Mouse (Mus musculus): ENCODE results near the gene 4933407L21Rik. TPM values are rescaled to one million over a fixed set of nuclear protein-coding genes. Genes with fewer than 3 reads are reported as not detected.

Gene 4933407L21Rik
- polyA plus RNA-seq, 1 experiment from 2014 or later: 7.5 TPM

- H3K9ac ChIP-seq: no peak overlapping the region
- H3K27me3 ChIP-seq (ENCODE audit: control insufficient read depth, insufficient read depth, low read length): no peaks in the 10 kb centered on the region
- WGBS: 94% methylated on average over 1 of the region's 1 CpGs
- no peaks in the 10 kb centered on the region for H3K4me1 ChIP-seq (replicated peaks; ENCODE audit: control insufficient read depth, insufficient read depth, low read length)
- DNase-seq (ENCODE audit: low spot score): no peak
- H3K4me2 ChIP-seq (replicated peaks): no peak overlapping the region
- no peaks in the 10 kb centered on the region for H3K9me3 ChIP-seq (ENCODE audit: control insufficient read depth, low read length)
- no peaks in the 10 kb centered on the region for H3K36me3 ChIP-seq (replicated peaks; ENCODE audit: control insufficient read depth, insufficient read depth)
- no peak overlapping the region for H3K4me3 ChIP-seq (replicated peaks; ENCODE audit: low read length)
- peak overlapping the region; percentile 58 for H3K27ac ChIP-seq
- ATAC-seq (ENCODE audit: low FRiP score): peak; percentile 58; the same call in 1 of the 2 replicates
Observed at GRCm38 (mm10) chr1:85969081-85969480, 40.8 kb downstream of the 4933407L21Rik start.

- Histone ChIP-seq H3K9ac (no peak overlapping the region), H3K27ac (peak overlapping the region; percentile 58), H3K4me1 (replicated peaks; ENCODE audit: control insufficient read depth, insufficient read depth, low read length) (no peaks in the 10 kb centered on the region), H3K4me2 (replicated peaks) (no peak overlapping the region), H3K4me3 (replicated peaks; ENCODE audit: low read length) (no peak overlapping the region), H3K27me3 (ENCODE audit: control insufficient read depth, insufficient read depth, low read length) (no peaks in the 10 kb centered on the region), H3K36me3 (replicated peaks; ENCODE audit: control insufficient read depth, insufficient read depth) (no peaks in the 10 kb centered on the region), H3K9me3 (ENCODE audit: control insufficient read depth, low read length) (no peaks in the 10 kb centered on the region)
- 63% methylated on average over 1 of the region's 1 CpGs for WGBS
- DNase-seq (ENCODE audit: low spot score) (peak; percentile 74), ATAC-seq (ENCODE audit: low FRiP score) (peak; percentile 80; the same call in 1 of the 2 replicates)
Observed at GRCm38 (mm10) chr1:85969519-85969918, 41.2 kb downstream of the 4933407L21Rik start.

- ATAC-seq (ENCODE audit: low FRiP score) (no peak), DNase-seq (ENCODE audit: low spot score) (no peak)
- Histone ChIP-seq H3K9me3 (ENCODE audit: control insufficient read depth, low read length) (no peaks in the 10 kb centered on the region), H3K27me3 (ENCODE audit: control insufficient read depth, insufficient read depth, low read length) (no peaks in the 10 kb centered on the region), H3K9ac (no peak overlapping the region), H3K27ac (no peak overlapping the region), H3K36me3 (replicated peaks; ENCODE audit: control insufficient read depth, insufficient read depth) (no peaks in the 10 kb centered on the region), H3K4me3 (replicated peaks; ENCODE audit: low read length) (no peak overlapping the region), H3K4me1 (replicated peaks; ENCODE audit: control insufficient read depth, insufficient read depth, low read length) (no peaks in the 10 kb centered on the region), H3K4me2 (replicated peaks) (no peak overlapping the region)
- 92% methylated on average over 3 of the region's 3 CpGs for WGBS
Observed at GRCm38 (mm10) chr1:85971070-85971469, 42.8 kb downstream of the 4933407L21Rik start.

- WGBS: 69% methylated on average over 3 of the region's 3 CpGs
- H3K9me3 ChIP-seq (ENCODE audit: control insufficient read depth, low read length): no peaks in the 10 kb centered on the region
- H3K9ac ChIP-seq: no peak overlapping the region
- no peak for ATAC-seq (ENCODE audit: low FRiP score)
- no peaks in the 10 kb centered on the region for H3K4me1 ChIP-seq (replicated peaks; ENCODE audit: control insufficient read depth, insufficient read depth, low read length)
- no peak overlapping the region for H3K27ac ChIP-seq
- H3K36me3 ChIP-seq (replicated peaks; ENCODE audit: control insufficient read depth, insufficient read depth): no peaks in the 10 kb centered on the region
- H3K4me2 ChIP-seq (replicated peaks): no peak overlapping the region
- no peak overlapping the region for H3K4me3 ChIP-seq (replicated peaks; ENCODE audit: low read length)
- no peak for DNase-seq (ENCODE audit: low spot score)
- H3K27me3 ChIP-seq (ENCODE audit: control insufficient read depth, insufficient read depth, low read length): no peaks in the 10 kb centered on the region
Observed at GRCm38 (mm10) chr1:85972341-85972740, 44.1 kb downstream of the 4933407L21Rik start.

- Histone ChIP-seq H3K4me3 (replicated peaks; ENCODE audit: low read length) (no peak overlapping the region), H3K9me3 (ENCODE audit: control insufficient read depth, low read length) (no peaks in the 10 kb centered on the region), H3K27me3 (ENCODE audit: control insufficient read depth, insufficient read depth, low read length) (no peaks in the 10 kb centered on the region), H3K27ac (no peak overlapping the region), H3K36me3 (replicated peaks; ENCODE audit: control insufficient read depth, insufficient read depth) (no peaks in the 10 kb centered on the region), H3K9ac (no peak overlapping the region), H3K4me1 (replicated peaks; ENCODE audit: control insufficient read depth, insufficient read depth, low read length) (no peaks in the 10 kb centered on the region), H3K4me2 (replicated peaks) (no peak overlapping the region)
- ATAC-seq (ENCODE audit: low FRiP score) (no peak), DNase-seq (ENCODE audit: low spot score) (no peak)
- WGBS: 93% methylated on average over 2 of the region's 2 CpGs
Observed at GRCm38 (mm10) chr1:85973468-85973877, 45.2 kb downstream of the 4933407L21Rik start.

GRCm38 (mm10) chr1:85977709-85978108 lies 49.4 kb downstream of the 4933407L21Rik start:
- H3K27ac ChIP-seq: no peak overlapping the region
- DNase-seq (ENCODE audit: low spot score) (no peak), ATAC-seq (ENCODE audit: low FRiP score) (no peak)
- H3K4me3 ChIP-seq (replicated peaks; ENCODE audit: low read length): no peak overlapping the region
- no peak overlapping the region for H3K4me2 ChIP-seq (replicated peaks)
- no peak overlapping the region for H3K9ac ChIP-seq
- 0 out of 2 replicates have a peak, but pooled peaks cover 3% of the 10 kb centered on the region for H3K4me1 ChIP-seq (replicated peaks; ENCODE audit: control insufficient read depth, insufficient read depth, low read length)
- no peaks in the 10 kb centered on the region for H3K36me3 ChIP-seq (replicated peaks; ENCODE audit: control insufficient read depth, insufficient read depth)
- WGBS: 89% methylated on average over 3 of the region's 3 CpGs
- H3K27me3 ChIP-seq (ENCODE audit: control insufficient read depth, insufficient read depth, low read length): no peaks in the 10 kb centered on the region
- H3K9me3 ChIP-seq (ENCODE audit: control insufficient read depth, low read length): no peaks in the 10 kb centered on the region

GRCm38 (mm10) chr1:85981738-85982357 lies 53.6 kb downstream of the 4933407L21Rik start:
- H3K4me1 ChIP-seq (replicated peaks; ENCODE audit: control insufficient read depth, insufficient read depth, low read length): 0 out of 2 replicates have a peak, but pooled peaks cover 3% of the 10 kb centered on the region
- WGBS: 71% methylated on average over 7 of the region's 7 CpGs
- no peaks in the 10 kb centered on the region for H3K9me3 ChIP-seq (ENCODE audit: control insufficient read depth, low read length)
- ATAC-seq (ENCODE audit: low FRiP score) (no peak), DNase-seq (ENCODE audit: low spot score) (no peak)
- H3K27ac ChIP-seq: no peak overlapping the region
- no peak overlapping the region for H3K4me2 ChIP-seq (replicated peaks)
- H3K36me3 ChIP-seq (replicated peaks; ENCODE audit: control insufficient read depth, insufficient read depth): no peaks in the 10 kb centered on the region
- H3K9ac ChIP-seq: no peak overlapping the region
- no peak overlapping the region for H3K4me3 ChIP-seq (replicated peaks; ENCODE audit: low read length)
- H3K27me3 ChIP-seq (ENCODE audit: control insufficient read depth, insufficient read depth, low read length): no peaks in the 10 kb centered on the region

- Histone ChIP-seq H3K27ac (no peak overlapping the region), H3K4me2 (replicated peaks) (no peak overlapping the region)
Observed at GRCm38 (mm10) chr1:85985784-85986183, 57.5 kb downstream of the 4933407L21Rik start.

GRCm38 (mm10) chr1:85988351-85988750 lies 60.1 kb downstream of the 4933407L21Rik start:
- H3K9ac ChIP-seq: no peak overlapping the region
- H3K4me1 ChIP-seq (replicated peaks; ENCODE audit: control insufficient read depth, insufficient read depth, low read length): no peaks in the 10 kb centered on the region
- ATAC-seq (ENCODE audit: low FRiP score): no peak
- H3K36me3 ChIP-seq (replicated peaks; ENCODE audit: control insufficient read depth, insufficient read depth): no peaks in the 10 kb centered on the region
- DNase-seq (ENCODE audit: low spot score): no peak
- no peaks in the 10 kb centered on the region for H3K9me3 ChIP-seq (ENCODE audit: control insufficient read depth, low read length)
- no peak overlapping the region for H3K4me3 ChIP-seq (replicated peaks; ENCODE audit: low read length)
- no peak overlapping the region for H3K27ac ChIP-seq
- no peaks in the 10 kb centered on the region for H3K27me3 ChIP-seq (ENCODE audit: control insufficient read depth, insufficient read depth, low read length)
- H3K4me2 ChIP-seq (replicated peaks): no peak overlapping the region
- 85% methylated on average over 4 of the region's 4 CpGs for WGBS

More at GRCm38 (mm10) chr1:85985784-85986183, 57.5 kb downstream of the 4933407L21Rik start:
- H3K36me3 ChIP-seq (replicated peaks; ENCODE audit: control insufficient read depth, insufficient read depth): no peaks in the 10 kb centered on the region
- ATAC-seq (ENCODE audit: low FRiP score): no peak
- 0 out of 2 replicates have a peak, but pooled peaks cover 3% of the 10 kb centered on the region for H3K4me1 ChIP-seq (replicated peaks; ENCODE audit: control insufficient read depth, insufficient read depth, low read length)
- WGBS: 88% methylated on average over 3 of the region's 3 CpGs
- no peaks in the 10 kb centered on the region for H3K9me3 ChIP-seq (ENCODE audit: control insufficient read depth, low read length)
- H3K4me3 ChIP-seq (replicated peaks; ENCODE audit: low read length): no peak overlapping the region
- no peak for DNase-seq (ENCODE audit: low spot score)
- no peaks in the 10 kb centered on the region for H3K27me3 ChIP-seq (ENCODE audit: control insufficient read depth, insufficient read depth, low read length)
- no peak overlapping the region for H3K9ac ChIP-seq
